Mouse (Mus musculus) left cerebral cortex, postnatal 10 days (tissue): ENCODE results near the gene Ankrd40. TPM values are rescaled to one million over a fixed set of nuclear protein-coding genes. Genes with fewer than 3 reads are reported as not detected.

Experiments
- DNase-seq, 2 experiments: peaks; one replicate each; pipeline ENCODE4 v3.0.0; 2021 to 2022; ENCODE audit warnings: low spot score in 2 of 2, mixed read lengths in 1 of 2; ENCODE audit errors: extremely low spot score in 1 of 2
- intact Hi-C: fragments of 180-260 bp; cut with DNase I; formaldehyde crosslinking; loops from one replicate; pipeline ENCODE4 v1.15.1; 2025
- total RNA-seq, 2 experiments: library from RNA; stranded (reverse); gene quantifications; 2 replicates each; pipeline ENCODE4 v1.2.3; 2021

The Ankrd40 gene
- total RNA-seq, 2 experiments from 2014 or later, result 73.3 to 75.7 TPM

DNA sequence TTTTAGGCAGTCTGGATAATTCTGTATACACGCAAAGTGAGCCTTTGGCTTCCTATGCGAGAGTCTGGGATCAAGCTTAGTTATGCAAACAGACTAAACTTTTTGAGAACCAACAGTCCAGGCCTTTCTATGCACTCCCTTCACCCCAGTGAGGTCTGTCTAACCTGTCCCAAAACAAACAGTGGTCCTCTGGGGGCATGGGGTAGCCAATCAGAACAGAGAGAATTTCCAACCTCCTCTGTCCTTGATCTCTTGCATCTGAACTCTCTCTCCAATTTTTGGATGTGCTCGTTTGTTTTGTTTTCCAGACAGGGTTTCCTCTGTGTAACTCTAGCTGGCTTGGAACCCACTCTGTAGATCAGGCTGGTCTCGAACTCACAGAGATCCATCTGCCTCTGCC lies 61.2 kb downstream of the Ankrd40 start:
- intact Hi-C loops, result no loop called here
- DNase-seq, result no peak

DNA sequence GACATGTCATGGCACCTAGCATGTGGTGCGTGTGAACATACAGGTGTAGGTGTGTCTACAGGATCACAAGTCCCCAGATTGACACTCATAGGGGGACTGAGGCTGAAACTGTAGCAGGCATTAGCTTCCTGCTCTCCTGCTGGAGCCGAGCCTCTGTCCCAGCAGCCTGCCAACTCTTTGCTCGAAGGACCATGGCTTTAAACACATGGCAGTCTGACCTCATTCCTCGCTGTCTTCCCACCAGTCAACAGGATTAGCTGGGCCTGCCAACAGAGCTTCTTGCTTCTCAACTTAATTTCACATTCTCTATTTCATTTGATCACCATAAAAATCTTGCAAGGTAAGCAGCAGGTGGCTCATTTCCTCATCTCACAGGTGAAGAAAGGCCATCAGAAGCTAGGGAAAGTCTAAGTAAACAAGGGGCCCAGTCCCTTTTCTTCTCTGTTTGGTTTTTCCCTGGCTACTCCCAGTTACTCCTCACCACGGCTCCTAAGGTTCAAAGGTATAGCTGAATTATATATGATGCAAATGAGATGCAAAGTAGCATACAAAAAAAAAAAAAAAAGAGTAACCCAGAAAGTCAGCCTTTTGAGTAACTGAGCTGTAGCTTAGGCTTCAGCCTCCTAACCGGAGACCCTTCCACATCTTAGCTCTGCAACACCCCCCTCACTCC lies 62.1 kb downstream of the Ankrd40 start:
- DNase-seq, result no peak

DNA sequence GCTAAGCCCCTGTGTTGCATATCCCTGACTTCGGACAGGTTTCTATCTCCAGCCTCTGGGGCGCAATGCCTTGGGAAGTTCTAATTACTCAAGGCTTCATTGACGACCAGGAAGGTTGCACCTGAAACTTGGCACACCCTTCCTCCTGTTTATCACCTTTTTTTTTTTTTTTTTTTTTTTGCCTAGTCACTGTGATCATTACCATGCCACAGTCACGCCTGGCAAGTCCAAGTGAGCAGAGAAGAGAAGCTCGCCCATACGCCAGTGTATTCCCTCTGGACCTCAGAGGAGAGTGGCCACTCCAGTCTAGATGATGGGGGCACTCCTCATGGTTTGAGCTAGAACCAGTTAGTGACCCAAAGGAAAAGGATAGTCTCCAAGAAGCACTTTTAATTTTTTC lies 63.0 kb downstream of the Ankrd40 start:
- intact Hi-C loops, result no loop called here

More for the DNA sequence above, 62.1 kb downstream of the Ankrd40 start:
- intact Hi-C loops, result no loop called here

More for the DNA sequence above, 63.0 kb downstream of the Ankrd40 start:
- DNase-seq, result no peak

Other genes with a start within 250 kb of the Ankrd40 start
- 10 to 100 TPM; 29.9 to 30.9 TPM for gene Tob1, start 116.5 kb upstream of the Ankrd40 start, total RNA-seq
- gene Wfikkn2, start 82.0 kb upstream of the Ankrd40 start, total RNA-seq, result 1 to 10 TPM; 1.0 to 1.3 TPM
- not detected for gene Gm21885, start 46.1 kb upstream of the Ankrd40 start, total RNA-seq
- gene Luc7l3, start 6.0 kb upstream of the Ankrd40 start, total RNA-seq, result 100 to 1,000 TPM; 125 to 131 TPM
- gene Abcc3, start 65.0 kb downstream of the Ankrd40 start, total RNA-seq, result 1 to 10 TPM; 1.6 to 2.1 TPM
- 100 to 1,000 TPM; 143 to 151 TPM for gene Cacna1g, start 146.2 kb downstream of the Ankrd40 start, total RNA-seq
- 1 to 10 TPM in 1 of 2 experiments, under 1 TPM in 1; 0.92 to 1.5 TPM for gene Spata20, start 158.2 kb downstream of the Ankrd40 start, total RNA-seq
- gene Epn3, start 172.0 kb downstream of the Ankrd40 start, total RNA-seq, result 1 to 10 TPM; 1.6 to 1.8 TPM
- 1 to 10 TPM; 1.4 to 1.6 TPM for gene Mycbpap, start 193.7 kb downstream of the Ankrd40 start, total RNA-seq
- gene Rsad1, start 221.3 kb downstream of the Ankrd40 start, total RNA-seq, result 10 to 100 TPM; 15.9 to 18.7 TPM
- under 1 TPM; 0.26 to 0.49 TPM for gene Chad, start 237.0 kb downstream of the Ankrd40 start, total RNA-seq